Mouse (Mus musculus) cerebellum, adult 2 months (tissue): ENCODE data around the gene Gm42906. TPM values are rescaled to one million over a fixed set of nuclear protein-coding genes. Genes with fewer than 3 reads are reported as not detected.

Experiments used
- DNase-seq, 2 experiments: peaks; one replicate each; pipeline ENCODE4 v3.0.0; 2021
- H3K27ac ChIP-seq: fragments of 200-500 bp; 2 replicates; pipeline ENCODE4 v1.5.1; 2012; ENCODE audit warnings: low read length, control low read depth, inconsistent platforms; ENCODE audit not compliant: insufficient read depth
- H3K27me3 ChIP-seq: fragments of 200-500 bp; 2 replicates; pipeline ENCODE4 v1.6.1; 2012; ENCODE audit warnings: inconsistent platforms, mild to moderate bottlenecking, low read length, moderate library complexity; ENCODE audit not compliant: control insufficient read depth, insufficient read depth
- H3K4me1 ChIP-seq: fragments of 200-500 bp; 2 replicates; pipeline ENCODE4 v1.6.1; 2011; ENCODE audit warnings: low read length; ENCODE audit not compliant: control insufficient read depth, insufficient read depth
- H3K4me3 ChIP-seq: fragments of 200-500 bp; replicated peaks from 2 replicates; pipeline ENCODE3; 2011; ENCODE audit warnings: mild to moderate bottlenecking, low read depth, low read length, control low read depth; ENCODE audit not compliant: insufficient read depth
- CTCF ChIP-seq: fragments of 200-500 bp; IDR thresholded peaks from 2 replicates; pipeline ENCODE4 v1.5.1; 2011; ENCODE audit warnings: low read depth, mild to moderate bottlenecking, control low read depth, low read length, moderate library complexity, borderline replicate concordance; ENCODE audit not compliant: insufficient read depth
- POLR2A ChIP-seq: fragments of 200-500 bp; IDR thresholded peaks from 2 replicates; pipeline ENCODE4 v1.6.1; 2011; ENCODE audit warnings: low read length, control low read depth, borderline replicate concordance; ENCODE audit not compliant: insufficient read depth
- WGBS: fragments of 180-500 bp; shearing (Covaris S2); methylation state at CpG from one replicate; pipeline ENCODE4 v1.1.7; 2018; 5-methylcytosine and 5-hydroxymethylcytosine counted together
- polyA plus RNA-seq: library from polyadenylated mRNA; depleted of rRNA; stranded (reverse); fragments of >200 nt; gene quantifications from 2 replicates; pipeline ENCODE4 v1.2.3, GENCODE M21; 2012

Gm42906 gene
- polyA plus RNA-seq, 1 experiment: not detected

DNA sequence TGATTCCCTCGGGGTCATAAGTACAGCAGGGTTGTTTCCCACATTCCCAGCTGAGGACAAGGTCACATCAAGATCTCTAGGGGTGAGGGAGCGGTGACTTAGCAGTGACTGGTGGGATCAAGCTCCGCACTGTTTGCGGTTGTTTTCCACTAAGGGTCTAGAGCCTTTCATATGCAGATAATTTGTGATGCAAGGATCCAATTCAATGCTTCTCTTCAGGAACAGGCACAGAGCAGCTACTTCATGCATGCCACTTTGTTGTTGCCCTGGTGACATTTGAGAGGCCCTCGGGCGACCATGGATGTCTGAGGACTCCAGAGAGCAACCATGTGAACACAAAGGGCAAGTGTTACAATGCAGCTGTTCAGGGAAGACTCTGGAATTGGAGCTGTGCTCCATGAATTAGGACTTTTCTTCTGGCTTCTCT lies 209.3 kb downstream of the Gm42906 start:
- no peak for TF ChIP-seq POLR2A
- TF ChIP-seq CTCF: no peak
- Histone ChIP-seq H3K27me3 (no peaks in the 10 kb centered on the region), H3K4me3 (no peak overlapping the region), H3K4me1 (no peaks in the 10 kb centered on the region), H3K27ac (0 out of 2 replicates have a peak overlapping the region, but pooled peaks have one; percentile 21)
- WGBS: 24% methylated on average over 6 of the region's 6 CpGs
- DNase-seq: no peak

DNA sequence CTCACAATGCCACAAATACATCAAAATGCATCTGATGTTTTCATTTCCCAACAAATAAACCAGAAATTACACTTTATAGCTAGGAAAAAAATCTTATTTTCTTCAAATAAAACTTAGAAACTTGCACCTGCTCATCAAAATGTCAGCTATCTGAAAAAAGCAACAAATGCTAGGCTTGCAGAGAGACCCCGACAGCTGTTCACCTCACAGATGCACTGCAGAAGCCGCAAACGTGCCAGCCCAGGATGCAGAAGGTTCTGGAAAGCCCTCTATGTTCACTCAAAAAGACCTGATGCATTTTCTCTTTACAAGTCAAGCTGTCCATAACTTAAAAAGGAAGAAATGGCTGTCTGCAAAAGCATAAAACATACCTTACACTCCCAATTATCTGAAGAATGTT lies 214.9 kb downstream of the Gm42906 start:
- no peak overlapping the region for H3K27ac ChIP-seq

DNA sequence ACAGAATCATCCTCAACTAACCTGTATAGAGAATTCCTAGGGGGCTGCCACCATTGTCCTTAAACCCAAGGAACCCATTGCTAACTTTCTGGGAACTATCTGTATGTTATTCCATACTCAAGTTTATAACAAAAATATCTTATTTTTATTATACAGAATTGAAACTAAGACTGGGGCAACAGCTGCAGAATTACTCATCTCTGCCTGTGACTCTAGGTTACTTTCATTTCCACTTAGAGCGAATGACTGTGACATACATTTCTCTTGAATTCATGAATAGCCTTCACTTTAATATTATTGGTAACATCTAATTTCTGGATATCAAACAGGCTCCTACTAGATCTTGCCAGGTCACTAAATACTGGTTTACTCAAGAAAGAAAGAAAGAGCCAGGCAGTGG lies 217.1 kb downstream of the Gm42906 start:
- TF ChIP-seq POLR2A: no peak
- TF ChIP-seq CTCF: no peak

More for the DNA sequence above, 214.9 kb downstream of the Gm42906 start:
- DNase-seq: no peak
- no peak overlapping the region for H3K4me3 ChIP-seq
- H3K4me1 ChIP-seq: no peaks in the 10 kb centered on the region
- WGBS: 45% methylated on average over 3 of the region's 3 CpGs
- no peak for TF ChIP-seq CTCF
- TF ChIP-seq POLR2A: no peak
- no peaks in the 10 kb centered on the region for H3K27me3 ChIP-seq

DNA sequence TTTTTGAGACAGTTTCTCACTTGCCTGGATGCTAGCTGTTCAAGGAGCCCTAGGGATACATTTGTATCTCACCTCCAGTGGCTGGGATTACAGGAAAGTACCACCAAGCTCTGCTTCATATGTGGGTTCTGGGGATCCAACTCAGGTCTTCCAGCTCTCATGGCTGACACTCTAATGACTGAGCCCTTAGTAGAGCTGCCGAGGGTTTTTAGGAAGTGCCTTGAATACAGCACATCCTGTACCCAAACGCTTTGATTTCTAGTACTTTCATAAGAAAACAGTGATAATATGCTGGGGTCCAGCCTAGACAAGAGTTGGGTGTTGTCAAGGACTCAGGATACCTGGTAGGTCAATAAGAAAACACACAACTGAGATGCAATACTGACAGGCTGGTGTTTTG lies 217.9 kb downstream of the Gm42906 start:
- no peak for DNase-seq
- Histone ChIP-seq H3K4me3 (no peak overlapping the region), H3K27me3 (no peaks in the 10 kb centered on the region), H3K4me1 (no peaks in the 10 kb centered on the region), H3K27ac (no peak overlapping the region)
- no peak for TF ChIP-seq CTCF
- no peak for TF ChIP-seq POLR2A
- 90% methylated on average over 2 of the region's 2 CpGs for WGBS

More for the DNA sequence above, 217.1 kb downstream of the Gm42906 start:
- H3K4me3 ChIP-seq: no peak overlapping the region
- H3K27ac ChIP-seq: no peak overlapping the region
- no peaks in the 10 kb centered on the region for H3K27me3 ChIP-seq
- WGBS: 98% methylated on average over 1 of the region's 1 CpGs
- H3K4me1 ChIP-seq: no peaks in the 10 kb centered on the region
- DNase-seq: no peak

DNA sequence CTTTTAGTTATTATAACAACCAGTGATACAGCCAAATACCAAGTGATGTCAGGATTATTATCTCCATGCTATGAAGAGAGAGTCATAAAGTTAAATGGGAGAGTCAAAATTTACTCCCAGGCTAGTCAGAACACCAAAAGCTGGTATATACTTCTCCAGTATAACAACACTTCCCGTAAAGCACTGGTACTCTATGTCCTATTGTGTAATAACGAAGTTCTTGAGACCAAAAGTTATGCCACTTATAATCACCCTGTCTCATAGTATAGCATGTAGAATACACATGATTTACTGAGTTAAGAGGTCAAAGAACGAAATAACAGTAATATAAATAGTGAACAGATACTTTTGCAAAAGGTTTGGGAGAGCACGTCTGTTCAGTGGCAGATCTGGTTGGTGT lies 222.9 kb downstream of the Gm42906 start:
- H3K27ac ChIP-seq: no peak overlapping the region
- H3K4me1 ChIP-seq: no peaks in the 10 kb centered on the region
- DNase-seq: no peak
- TF ChIP-seq CTCF: no peak
- no peak for TF ChIP-seq POLR2A
- WGBS: 91% methylated on average over 4 of the region's 4 CpGs
- no peak overlapping the region for H3K4me3 ChIP-seq
- no peaks in the 10 kb centered on the region for H3K27me3 ChIP-seq

DNA sequence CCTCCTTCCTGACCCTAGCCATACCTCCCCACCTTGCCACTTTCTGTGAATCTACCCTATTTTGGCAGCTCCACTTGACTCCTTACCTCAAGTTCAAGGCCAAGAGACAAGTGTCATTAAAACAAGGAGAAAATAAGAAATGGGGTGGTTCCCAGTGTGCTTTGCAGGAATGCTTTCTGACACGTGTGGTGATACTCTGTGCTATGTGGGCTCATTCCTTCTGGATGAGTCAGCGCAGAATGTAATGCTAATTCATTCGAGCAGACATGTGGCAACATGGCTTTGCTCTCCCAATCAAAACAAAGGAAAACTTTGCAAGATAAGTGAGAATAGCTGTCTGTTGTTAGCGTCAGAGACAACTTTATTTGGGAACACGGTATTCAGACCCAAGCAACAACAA lies 225.0 kb downstream of the Gm42906 start:
- H3K4me1 ChIP-seq: no peaks in the 10 kb centered on the region
- no peak for DNase-seq
- TF ChIP-seq CTCF: no peak
- no peak for TF ChIP-seq POLR2A
- no peak overlapping the region for H3K4me3 ChIP-seq
- 63% methylated on average over 5 of the region's 5 CpGs for WGBS
- H3K27me3 ChIP-seq: no peaks in the 10 kb centered on the region
- no peak overlapping the region for H3K27ac ChIP-seq

DNA sequence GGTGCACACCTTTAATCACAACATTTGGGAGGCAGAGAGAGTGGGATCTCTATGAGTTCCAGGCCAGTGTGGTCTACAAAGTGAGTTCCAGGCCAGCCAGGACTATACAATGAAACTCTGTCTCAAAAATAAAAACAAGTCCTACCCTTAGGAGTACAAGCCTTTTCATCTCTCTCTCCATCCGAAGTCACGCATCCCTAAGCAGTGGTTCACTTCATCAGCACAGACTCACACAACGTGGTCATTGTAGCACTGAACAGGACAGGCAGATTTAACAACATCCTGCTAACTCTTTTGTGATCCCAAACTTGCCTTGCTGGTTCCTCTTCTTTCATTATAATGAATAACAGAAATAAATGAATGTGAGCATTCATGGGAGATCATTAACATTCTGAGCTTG lies 226.7 kb downstream of the Gm42906 start:
- TF ChIP-seq POLR2A (no peak), CTCF (no peak)
- Histone ChIP-seq H3K4me1 (no peaks in the 10 kb centered on the region), H3K4me3 (no peak overlapping the region), H3K27me3 (no peaks in the 10 kb centered on the region), H3K27ac (no peak overlapping the region)
- WGBS: 79% methylated on average over 3 of the region's 3 CpGs
- no peak for DNase-seq

DNA sequence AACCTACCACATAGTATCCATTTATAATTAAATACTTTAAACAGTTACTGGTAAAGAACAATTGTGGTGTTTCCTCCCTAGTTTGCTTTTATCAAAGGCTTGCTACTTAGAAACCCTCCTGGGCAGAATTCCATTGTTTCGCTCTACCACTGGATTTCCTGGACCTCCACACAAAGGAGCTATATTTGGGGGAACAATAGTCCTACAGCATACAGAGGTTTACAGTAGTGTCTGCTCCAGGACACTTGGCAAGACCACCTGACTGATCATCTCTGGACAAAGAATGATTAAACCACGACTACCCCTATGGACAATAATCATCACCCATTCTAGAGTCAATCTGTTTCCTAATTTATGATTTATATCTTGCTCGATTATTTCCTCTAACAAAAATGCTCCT lies 228.7 kb downstream of the Gm42906 start:
- H3K27ac ChIP-seq: no peak overlapping the region
- 82% methylated on average over 3 of the region's 3 CpGs for WGBS

More for the DNA sequence above, 228.7 kb downstream of the Gm42906 start:
- TF ChIP-seq CTCF: no peak
- TF ChIP-seq POLR2A: no peak
- no peak overlapping the region for H3K4me3 ChIP-seq
- no peak for DNase-seq
- no peaks in the 10 kb centered on the region for H3K4me1 ChIP-seq
- no peaks in the 10 kb centered on the region for H3K27me3 ChIP-seq
